Mouse (Mus musculus): ENCODE measurements around the gene Rgs1.

GRCm38 (mm10) chr1:144204766-144205165 is 44.3 kb downstream of the Rgs1 start:
- TF ChIP-seq CTCF (IDR thresholded peaks at IDR 0.05; ENCODE audit: control insufficient read depth, insufficient read depth, insufficient read length) (no peak), CEBPB (IDR thresholded peaks at IDR 0.05; ENCODE audit: low read depth) (no peak), USF1 (IDR thresholded peaks at IDR 0.05; ENCODE audit: low read depth) (no peak), MYOG (IDR thresholded peaks at IDR 0.05; ENCODE audit: control insufficient read depth, extremely low read depth, insufficient read length) (no peak), FOSL1 (IDR thresholded peaks at IDR 0.05; ENCODE audit: insufficient read depth, low read length, poor library complexity, severe bottlenecking) (no peak), MYOD1 (IDR thresholded peaks at IDR 0.05; ENCODE audit: control insufficient read depth, insufficient read length, low read depth) (no peak), MAX (IDR thresholded peaks at IDR 0.05) (no peak)
